Mouse (Mus musculus): ENCODE measurements at regions not wholly inside any gene's neighbourhood (a gene's known extent, or its start where the extent isn't known, plus 50 kb on each side); places are given as distances from the start of the nearest gene placed in this dataset.

- peak; percentile 12 for DNase-seq
These were observed 60.9 kb upstream of the BC052040 start for GRCm38 (mm10) chr2:115520413-115521139.

GRCm38 (mm10) chr2:115529878-115530277, 51.6 kb upstream of the BC052040 start:
- no peak for DNase-seq
